Mouse (Mus musculus) intestine, embryonic 15.5 days (tissue): ENCODE data around the gene Rps10. TPM values are rescaled to one million over a fixed set of nuclear protein-coding genes. Genes with fewer than 3 reads are reported as not detected.
A peak's percentile ranks its signal among the peaks of the same experiment; 100 is the strongest.

Source experiments
- ATAC-seq: fragments of 200-750 bp; cut with Nextera tagmentation; 2 replicates; pipeline ENCODE4 v1.8.0; 2017; ENCODE audit warnings: moderate TSS enrichment, moderate library complexity
- H3K27ac ChIP-seq: fragments of 300-500 bp; sonication (generic); 2 replicates; pipeline ENCODE4 v1.5.1; 2015; ENCODE audit warnings: mild to moderate bottlenecking, inconsistent platforms
- H3K27me3 ChIP-seq: fragments of 300-500 bp; sonication (generic); replicated peaks from 2 replicates; pipeline ENCODE4 v1.6.1; 2015; ENCODE audit warnings: inconsistent platforms
- H3K36me3 ChIP-seq: fragments of 300-500 bp; sonication (generic); 2 replicates; pipeline ENCODE4 v1.6.1; 2015; ENCODE audit warnings: inconsistent platforms
- H3K4me1 ChIP-seq: fragments of 300-500 bp; sonication (generic); replicated peaks from 2 replicates; pipeline ENCODE4 v1.6.1; 2015; ENCODE audit warnings: inconsistent platforms
- H3K4me2 ChIP-seq: fragments of 300-500 bp; sonication (generic); replicated peaks from 2 replicates; pipeline ENCODE4 v1.6.1; 2015; ENCODE audit warnings: mild to moderate bottlenecking, inconsistent platforms
- H3K4me3 ChIP-seq: fragments of 300-500 bp; sonication (generic); replicated peaks from 2 replicates; pipeline ENCODE4 v1.5.1; 2015; ENCODE audit warnings: inconsistent platforms
- H3K9ac ChIP-seq: fragments of 300-500 bp; sonication (generic); 2 replicates; pipeline ENCODE4 v1.6.1; 2015; ENCODE audit warnings: inconsistent platforms
- H3K9me3 ChIP-seq: fragments of 300-500 bp; sonication (generic); 2 replicates; pipeline ENCODE4 v1.6.1; 2016; ENCODE audit warnings: inconsistent platforms
- WGBS: fragments of 180-500 bp; shearing (Covaris S2); methylation state at CpG from one replicate; pipeline ENCODE4 v1.1.7; 2015; 5-methylcytosine and 5-hydroxymethylcytosine counted together
- polyA plus RNA-seq: library from polyadenylated mRNA; unstranded; fragments of >200 nt; fragmentation: Nextera tagmentation; extraction: Ambion mirVana; gene quantifications from 2 replicates; pipeline ENCODE4 v1.2.1, GENCODE M21; 2015

Gene Rps10
- polyA plus RNA-seq, 1 experiment from 2014 or later: 1,022 TPM

GRCm38 (mm10) chr17:27603522-27604234, 32.8 kb downstream of the Rps10 start:
- 78% methylated on average over 21 of the region's 21 CpGs for WGBS
- no peaks in the 10 kb centered on the region for H3K9me3 ChIP-seq
- H3K36me3 ChIP-seq: 0 out of 2 replicates have a peak, but pooled peaks cover 4% of the 10 kb centered on the region
- no peak for ATAC-seq
- H3K27ac ChIP-seq: no peak overlapping the region
- H3K9ac ChIP-seq: no peak overlapping the region
- peaks cover 19% of the 10 kb centered on the region for H3K4me1 ChIP-seq
- H3K27me3 ChIP-seq: no peaks in the 10 kb centered on the region
- H3K4me3 ChIP-seq: no peak overlapping the region
- no peak overlapping the region for H3K4me2 ChIP-seq

- no peak overlapping the region for H3K27ac ChIP-seq
- H3K9ac ChIP-seq: no peak overlapping the region
- no peaks in the 10 kb centered on the region for H3K27me3 ChIP-seq
- peaks cover 19% of the 10 kb centered on the region for H3K4me1 ChIP-seq
- no peaks in the 10 kb centered on the region for H3K9me3 ChIP-seq
- no peak overlapping the region for H3K4me2 ChIP-seq
- no peak for ATAC-seq
- 84% methylated on average over 2 of the region's 2 CpGs for WGBS
- no peak overlapping the region for H3K4me3 ChIP-seq
- H3K36me3 ChIP-seq: 0 out of 2 replicates have a peak, but pooled peaks cover under 1% of the 10 kb centered on the region
Observed at GRCm38 (mm10) chr17:27603036-27603435, 33.4 kb downstream of the Rps10 start.

- 74% methylated on average over 5 of the region's 5 CpGs for WGBS
- ATAC-seq: no peak
- H3K27me3 ChIP-seq: no peaks in the 10 kb centered on the region
- H3K4me3 ChIP-seq: no peak overlapping the region
- peaks cover 19% of the 10 kb centered on the region for H3K4me1 ChIP-seq
- no peaks in the 10 kb centered on the region for H3K9me3 ChIP-seq
- H3K27ac ChIP-seq: no peak overlapping the region
- no peak overlapping the region for H3K4me2 ChIP-seq
- no peak overlapping the region for H3K9ac ChIP-seq
- H3K36me3 ChIP-seq: peaks cover 9% of the 10 kb centered on the region
Observed at GRCm38 (mm10) chr17:27600869-27601268, 35.6 kb downstream of the Rps10 start.

GRCm38 (mm10) chr17:27600286-27600685, 36.2 kb downstream of the Rps10 start:
- Histone ChIP-seq H3K9ac (no peak overlapping the region), H3K27me3 (no peaks in the 10 kb centered on the region), H3K9me3 (no peaks in the 10 kb centered on the region), H3K4me2 (no peak overlapping the region), H3K27ac (no peak overlapping the region), H3K36me3 (peaks cover 14% of the 10 kb centered on the region), H3K4me1 (peaks cover 19% of the 10 kb centered on the region), H3K4me3 (no peak overlapping the region)
- 83% methylated on average over 3 of the region's 3 CpGs for WGBS
- ATAC-seq: no peak

GRCm38 (mm10) chr17:27596376-27597190, 39.9 kb downstream of the Rps10 start:
- WGBS: 59% methylated on average over 21 of the region's 21 CpGs
- Histone ChIP-seq H3K4me2 (no peak overlapping the region), H3K27me3 (no peaks in the 10 kb centered on the region), H3K4me3 (no peak overlapping the region), H3K9ac (no peak overlapping the region), H3K36me3 (peaks cover 33% of the 10 kb centered on the region), H3K27ac (no peak overlapping the region), H3K4me1 (peaks cover 10% of the 10 kb centered on the region; the same call in 1 of the 2 replicates), H3K9me3 (no peaks in the 10 kb centered on the region)
- ATAC-seq: no peak

GRCm38 (mm10) chr17:27595659-27596375, 40.7 kb downstream of the Rps10 start:
- no peak overlapping the region for H3K9ac ChIP-seq
- 85% methylated on average over 15 of the region's 15 CpGs for WGBS

GRCm38 (mm10) chr17:27592565-27592910, 43.9 kb downstream of the Rps10 start:
- Histone ChIP-seq H3K9me3 (no peaks in the 10 kb centered on the region), H3K4me2 (no peak overlapping the region), H3K36me3 (peaks cover 33% of the 10 kb centered on the region), H3K4me1 (no peaks in the 10 kb centered on the region), H3K27ac (no peak overlapping the region), H3K4me3 (no peak overlapping the region), H3K9ac (no peak overlapping the region), H3K27me3 (no peaks in the 10 kb centered on the region)
- WGBS: 95% methylated on average over 7 of the region's 7 CpGs
- ATAC-seq: no peak

More at GRCm38 (mm10) chr17:27595659-27596375, 40.7 kb downstream of the Rps10 start:
- Histone ChIP-seq H3K27me3 (no peaks in the 10 kb centered on the region), H3K9me3 (no peaks in the 10 kb centered on the region), H3K4me1 (peaks cover 4% of the 10 kb centered on the region; the same call in 1 of the 2 replicates), H3K4me3 (no peak overlapping the region), H3K36me3 (peaks cover 33% of the 10 kb centered on the region), H3K4me2 (no peak overlapping the region), H3K27ac (no peak overlapping the region)
- ATAC-seq: no peak

GRCm38 (mm10) chr17:27591826-27592564, 44.5 kb downstream of the Rps10 start:
- H3K9me3 ChIP-seq: no peaks in the 10 kb centered on the region
- H3K4me3 ChIP-seq: no peak overlapping the region
- no peak overlapping the region for H3K4me2 ChIP-seq
- ATAC-seq: no peak
- WGBS: 87% methylated on average over 12 of the region's 12 CpGs
- H3K27me3 ChIP-seq: no peaks in the 10 kb centered on the region
- no peak overlapping the region for H3K9ac ChIP-seq
- no peaks in the 10 kb centered on the region for H3K4me1 ChIP-seq
- peaks cover 33% of the 10 kb centered on the region for H3K36me3 ChIP-seq
- H3K27ac ChIP-seq: no peak overlapping the region

GRCm38 (mm10) chr17:27588231-27588630, 48.2 kb downstream of the Rps10 start:
- Histone ChIP-seq H3K36me3 (peaks cover 15% of the 10 kb centered on the region), H3K9me3 (no peaks in the 10 kb centered on the region), H3K4me3 (no peak overlapping the region), H3K27ac (0 out of 2 replicates have a peak overlapping the region, but pooled peaks have one; percentile 13), H3K4me2 (no peak overlapping the region), H3K4me1 (no peaks in the 10 kb centered on the region), H3K9ac (no peak overlapping the region), H3K27me3 (no peaks in the 10 kb centered on the region)
- ATAC-seq: no peak
- 84% methylated on average over 8 of the region's 8 CpGs for WGBS

- Histone ChIP-seq H3K36me3 (peaks cover 19% of the 10 kb centered on the region), H3K4me3 (no peak overlapping the region), H3K9me3 (no peaks in the 10 kb centered on the region), H3K27ac (no peak overlapping the region), H3K4me1 (no peaks in the 10 kb centered on the region), H3K4me2 (no peak overlapping the region), H3K27me3 (no peaks in the 10 kb centered on the region), H3K9ac (no peak overlapping the region)
- no peak for ATAC-seq
- 85% methylated on average over 12 of the region's 12 CpGs for WGBS
Observed at GRCm38 (mm10) chr17:27587252-27587651, 49.2 kb downstream of the Rps10 start.

- WGBS: 63% methylated on average over 9 of the region's 9 CpGs
Observed at GRCm38 (mm10) chr17:27586661-27587060, 49.8 kb downstream of the Rps10 start.

More at GRCm38 (mm10) chr17:27586661-27587060, 49.8 kb downstream of the Rps10 start:
- no peaks in the 10 kb centered on the region for H3K27me3 ChIP-seq
- no peak for ATAC-seq
- no peak overlapping the region for H3K9ac ChIP-seq
- peaks cover 22% of the 10 kb centered on the region for H3K36me3 ChIP-seq
- no peak overlapping the region for H3K4me2 ChIP-seq
- no peaks in the 10 kb centered on the region for H3K4me1 ChIP-seq
- no peaks in the 10 kb centered on the region for H3K9me3 ChIP-seq
- H3K27ac ChIP-seq: no peak overlapping the region
- H3K4me3 ChIP-seq: no peak overlapping the region
